Mouse (Mus musculus) bone marrow, adult 2 months (tissue): ENCODE measurements around the gene Gpr183.

Experiments
- CTCF ChIP-seq: fragments of 200-500 bp; IDR thresholded peaks from 2 replicates; pipeline ENCODE4 v1.5.1; 2011; ENCODE audit warnings: low read length, control low read depth; ENCODE audit not compliant: control insufficient read depth, insufficient read depth
- POLR2A ChIP-seq: fragments of 200-500 bp; IDR thresholded peaks from 2 replicates; pipeline ENCODE4 v1.6.1; 2011; ENCODE audit warnings: low read depth, mild to moderate bottlenecking, control low read depth, low read length, borderline replicate concordance; ENCODE audit not compliant: control insufficient read depth

- TF ChIP-seq POLR2A (no peak), CTCF (peak; percentile 31; the same call in 1 of the 2 replicates)
Measured at GRCm38 (mm10) chr14:121928375-121929137, 36.4 kb downstream of the Gpr183 start.
